Mouse (Mus musculus): ENCODE data around the gene Robo1.

The Robo1 gene

GRCm38 (mm10) chr16:72610661-72611112, 302.6 kb downstream of the Robo1 start:
- no peak for DNase-seq

GRCm38 (mm10) chr16:72614898-72615297, 306.8 kb downstream of the Robo1 start:
- no peak for DNase-seq

GRCm38 (mm10) chr16:72615360-72615759, 307.3 kb downstream of the Robo1 start:
- DNase-seq, result no peak

DNA sequence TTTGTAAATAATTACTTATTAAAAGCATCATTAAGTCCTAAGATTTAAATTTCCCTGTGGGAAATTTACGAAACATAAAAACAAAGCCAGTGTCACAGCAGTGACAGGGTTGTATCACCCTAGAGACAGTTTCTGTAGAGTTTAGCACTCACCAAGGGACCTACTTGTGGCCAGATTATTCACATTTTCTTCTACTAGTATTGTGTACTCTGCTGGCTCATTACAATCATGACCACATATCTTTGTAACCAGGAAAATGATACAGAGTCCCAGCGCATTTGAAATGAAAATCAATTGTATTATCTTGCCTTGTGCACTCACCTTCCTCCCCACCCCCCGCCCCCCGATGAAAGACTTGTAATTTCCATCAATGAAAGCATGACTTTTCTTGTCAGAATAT, 314.3 kb downstream of the Robo1 start:
- DNase-seq, result no peak

DNA sequence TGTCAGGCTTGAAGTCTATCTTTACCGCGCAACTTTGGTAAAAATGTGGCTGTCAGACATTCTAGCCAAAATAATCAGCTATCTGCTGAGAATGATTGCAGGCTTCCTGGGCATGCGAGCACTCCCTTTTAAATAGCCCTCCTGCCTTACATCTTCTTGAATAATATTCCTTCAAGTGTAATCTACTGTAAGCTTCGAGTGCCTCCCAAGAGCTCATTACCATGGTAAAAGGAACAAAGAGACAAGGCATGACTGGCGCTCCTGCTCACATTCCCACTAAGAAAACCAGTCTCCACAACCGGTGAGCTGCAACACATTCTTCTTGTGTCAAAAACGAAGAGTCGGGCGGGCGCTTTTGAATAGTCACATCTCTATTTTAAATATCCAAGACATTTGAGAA, 314.8 kb downstream of the Robo1 start:
- no peak for DNase-seq

- DNase-seq, result no peak
These were observed 325.7 kb downstream of the Robo1 start for GRCm38 (mm10) chr16:72633846-72634245.

GRCm38 (mm10) chr16:72639332-72639940, 331.3 kb downstream of the Robo1 start:
- DNase-seq, result no peak

DNA sequence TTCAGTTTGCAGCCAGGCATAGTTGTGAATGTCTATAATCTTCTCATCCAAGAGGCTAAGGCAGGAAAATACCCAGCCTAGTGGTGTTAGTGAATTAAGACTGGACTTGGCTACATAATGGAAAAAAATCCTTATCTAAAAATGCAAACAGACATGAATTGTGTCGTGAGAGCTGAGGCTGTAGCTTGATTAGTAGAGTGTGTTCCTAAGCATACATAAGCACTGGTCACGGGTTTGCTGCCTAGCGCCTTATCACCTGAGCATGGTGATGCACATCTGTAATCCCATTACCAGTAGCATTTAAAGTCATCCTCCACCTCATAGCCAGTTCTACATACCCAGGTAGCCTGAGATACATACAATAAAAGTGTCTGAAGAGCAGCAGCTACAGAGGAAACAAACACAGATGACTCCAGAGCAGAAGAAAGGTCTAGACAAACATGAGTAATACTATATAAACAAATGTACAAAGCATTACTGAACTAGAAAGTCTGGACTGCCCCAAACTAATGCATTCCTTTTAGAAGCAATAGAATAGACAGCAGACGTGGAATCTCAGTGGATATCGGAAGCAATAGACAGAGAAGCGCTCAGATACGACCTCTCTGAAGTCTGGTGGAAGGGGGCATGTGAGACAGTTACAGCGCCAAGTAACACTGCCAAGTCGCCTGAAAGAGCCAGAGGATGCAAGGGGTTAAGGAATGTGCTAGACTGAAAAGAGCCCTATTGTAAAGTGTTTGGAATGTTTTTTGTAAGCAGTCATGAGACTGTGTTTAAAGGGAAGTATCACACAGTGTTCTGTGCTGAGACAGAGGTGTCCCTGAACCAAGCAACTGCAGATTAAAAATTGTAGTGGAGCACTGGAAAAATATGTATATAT, 333.1 kb downstream of the Robo1 start:
- no peak for DNase-seq

DNA sequence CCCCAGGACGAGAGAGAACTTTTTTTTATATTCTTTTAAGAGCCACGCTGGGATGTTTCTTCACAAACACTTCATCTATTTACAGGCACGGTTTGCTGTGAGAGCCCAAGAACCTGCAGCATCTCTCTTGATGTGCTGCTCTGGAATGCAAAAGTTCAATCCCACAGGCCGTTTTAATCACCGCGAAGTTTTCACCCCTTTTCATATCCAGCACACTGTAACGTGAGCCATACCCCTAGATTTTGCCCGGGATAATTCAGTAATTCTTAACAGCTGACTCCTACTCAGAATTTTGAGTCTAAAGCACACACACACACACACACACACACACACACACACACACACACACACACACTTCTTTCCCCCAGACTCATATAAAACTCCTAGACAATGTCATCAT, 337.8 kb downstream of the Robo1 start:
- DNase-seq, result no peak

- DNase-seq, result no peak
These were observed 341.2 kb downstream of the Robo1 start for GRCm38 (mm10) chr16:72649314-72649713.

GRCm38 (mm10) chr16:72655411-72655810, 347.3 kb downstream of the Robo1 start:
- no peak for DNase-seq

- peak; percentile 95 for DNase-seq
These were observed 354.8 kb downstream of the Robo1 start for GRCm38 (mm10) chr16:72662837-72663350.

DNA sequence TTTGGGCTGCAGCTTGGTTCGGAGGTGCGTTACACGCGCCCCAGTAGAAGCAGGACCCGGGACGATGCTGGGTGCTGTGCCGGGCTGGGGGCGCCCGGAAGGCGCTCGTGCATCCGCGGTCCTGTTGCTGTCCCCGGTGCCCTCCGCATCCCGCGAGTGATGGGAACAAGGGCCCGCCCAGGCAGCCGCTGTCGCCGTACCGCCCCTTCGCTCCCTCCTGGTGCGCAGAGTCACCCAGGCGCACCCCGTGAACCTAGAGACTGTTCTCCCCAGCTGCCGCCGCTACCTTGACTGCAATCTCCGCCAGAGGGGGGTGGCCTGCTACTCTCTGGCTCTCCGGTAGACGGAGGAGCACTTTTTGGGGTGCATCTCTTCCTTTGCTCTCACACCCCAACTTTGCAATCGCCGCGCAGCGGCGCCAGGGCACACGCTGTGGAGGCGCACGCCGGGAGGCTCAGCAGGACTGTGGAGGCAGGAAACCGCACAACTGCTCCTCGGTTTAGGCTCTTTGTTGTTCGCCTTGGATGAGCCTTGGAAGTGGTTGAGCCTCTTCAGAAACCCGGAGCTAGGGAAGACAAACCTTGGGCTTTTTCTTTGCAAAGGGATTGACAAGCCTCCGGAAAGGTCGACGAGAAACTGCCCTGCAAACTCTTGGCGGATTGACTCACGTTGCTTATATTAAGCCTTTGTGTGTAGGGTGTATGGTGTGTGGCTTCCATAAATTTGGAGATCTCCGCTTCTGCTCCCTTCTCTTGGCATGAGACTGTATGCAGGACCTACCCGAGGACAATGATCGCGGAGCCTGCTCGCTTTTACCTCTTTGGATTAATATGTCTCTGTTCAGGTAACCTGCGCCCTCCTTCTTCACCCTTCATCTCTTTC, 355.5 kb downstream of the Robo1 start:
- peak; percentile 93 for DNase-seq

DNA sequence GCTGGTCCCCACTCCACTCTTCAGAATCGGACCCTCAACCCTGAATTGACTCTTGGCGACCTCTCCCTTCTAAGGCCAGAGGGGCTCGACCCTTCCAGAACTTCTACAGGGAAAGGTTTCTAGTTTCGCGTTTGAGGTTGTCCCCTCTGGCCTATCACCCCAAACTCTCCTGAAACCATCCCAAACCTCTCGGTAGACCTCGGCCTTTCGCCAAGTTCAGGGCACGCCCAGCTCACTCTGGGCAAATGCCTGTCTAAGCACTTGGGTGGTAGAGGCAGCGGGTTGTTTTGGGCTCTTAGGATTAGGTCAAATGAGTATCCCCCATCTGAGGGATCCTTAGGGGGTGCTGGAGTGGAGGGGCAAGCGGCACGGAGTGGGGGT, 356.1 kb downstream of the Robo1 start:
- no peak for DNase-seq

GRCm38 (mm10) chr16:72664806-72665205, 356.7 kb downstream of the Robo1 start:
- no peak for DNase-seq

DNA sequence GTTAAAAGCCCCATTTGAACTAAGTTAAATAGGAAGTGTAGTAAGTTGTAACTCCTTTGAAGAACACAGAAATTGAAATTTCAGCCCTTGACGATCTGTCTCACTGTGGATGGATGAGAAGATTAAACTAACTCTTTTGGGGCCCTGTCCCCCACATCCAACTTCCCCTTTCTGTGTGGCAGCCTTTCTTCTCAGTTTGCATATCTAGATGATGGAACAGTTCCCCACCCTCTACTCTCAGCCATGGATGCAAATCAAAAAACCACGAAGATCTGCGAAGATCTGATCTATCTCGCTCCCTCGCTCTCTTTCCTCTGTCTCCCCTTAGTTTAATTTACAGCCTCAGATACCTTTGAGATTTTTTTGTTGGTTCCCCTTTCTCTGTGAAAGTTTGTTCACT, 357.3 kb downstream of the Robo1 start:
- DNase-seq, result no peak

DNA sequence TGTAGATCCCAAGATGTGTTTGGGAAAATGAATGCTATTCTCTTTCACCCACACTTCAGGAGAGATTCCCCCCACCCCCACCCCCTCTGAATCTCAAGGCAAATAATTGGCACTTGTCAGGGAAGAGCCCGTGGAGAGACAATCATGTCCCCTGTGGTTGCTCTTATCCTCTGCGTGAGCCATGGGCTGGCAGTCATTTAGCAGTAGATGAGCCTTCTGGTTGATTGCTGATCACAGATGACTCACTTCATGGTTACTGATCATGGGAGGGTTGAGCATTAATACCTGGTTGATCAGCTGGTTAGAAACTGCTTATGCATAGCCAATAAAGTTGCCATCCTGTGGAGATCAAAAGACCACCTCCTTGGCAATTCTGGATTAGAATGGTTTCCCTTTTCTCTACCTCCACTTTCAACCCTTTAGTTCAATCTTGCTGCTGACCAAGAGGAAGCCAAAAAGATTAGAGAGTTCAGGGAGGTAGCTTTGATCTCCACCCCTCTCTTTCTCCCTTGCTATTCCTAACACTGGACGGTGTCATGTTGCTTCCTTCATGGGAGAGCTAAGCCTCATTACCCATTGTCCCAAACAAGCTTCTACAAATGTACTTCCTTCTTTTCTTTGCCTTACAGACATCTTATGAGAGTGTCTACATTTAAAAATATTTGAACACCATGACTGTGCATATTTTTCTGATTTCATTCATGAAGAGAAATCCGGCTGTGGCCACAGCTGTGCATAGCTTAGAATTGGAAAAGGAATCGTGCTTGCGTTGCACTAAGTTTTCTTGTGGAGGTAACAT, 362.3 kb downstream of the Robo1 start:
- DNase-seq, result no peak

- DNase-seq, result no peak
These were observed 369.1 kb downstream of the Robo1 start for GRCm38 (mm10) chr16:72677234-72677633.

- no peak for DNase-seq
These were observed 370.3 kb downstream of the Robo1 start for GRCm38 (mm10) chr16:72678450-72678849.

- DNase-seq, result no peak
These were observed 370.9 kb downstream of the Robo1 start for GRCm38 (mm10) chr16:72678947-72679558.

DNA sequence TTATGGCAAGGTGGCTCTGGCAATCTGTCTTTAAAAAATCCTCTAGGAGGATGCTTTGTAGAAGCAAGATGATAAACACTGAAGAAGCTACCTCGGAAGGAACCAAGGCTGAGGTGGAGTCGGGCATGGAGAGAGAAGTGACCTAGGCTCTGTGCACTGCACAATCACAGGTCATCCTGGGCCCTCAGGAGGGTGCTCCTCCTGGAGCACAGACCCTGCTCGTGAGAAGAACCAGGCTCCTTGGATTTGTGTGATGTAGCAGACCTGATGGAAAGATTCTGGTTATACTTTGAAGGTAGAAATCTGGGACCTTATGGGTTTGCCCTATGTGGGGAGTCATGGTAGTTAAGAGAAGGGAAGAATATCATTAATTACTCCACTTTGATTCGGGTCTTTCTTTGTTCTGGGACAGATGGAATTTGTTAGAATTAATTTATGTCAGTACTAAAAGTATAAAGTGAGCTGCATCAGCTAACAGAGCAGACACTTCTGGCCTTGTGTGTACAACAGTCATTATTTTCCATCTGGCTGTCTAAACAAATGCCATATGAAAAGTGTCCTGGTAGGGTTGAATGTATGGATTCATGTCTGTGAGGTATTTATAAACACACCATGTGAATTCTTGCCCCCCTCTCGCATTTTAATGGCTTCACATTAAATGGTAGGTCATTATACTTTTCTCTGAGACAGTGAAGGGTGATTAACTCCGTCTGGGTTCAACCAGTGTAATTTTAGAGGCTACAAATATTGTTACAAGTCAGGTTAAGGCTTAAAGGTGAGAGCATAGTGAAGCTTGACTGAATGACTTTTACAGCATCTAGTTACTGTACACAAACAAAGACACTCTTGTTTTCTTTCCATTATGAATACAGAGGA, 377.7 kb downstream of the Robo1 start:
- no peak for DNase-seq
